Mouse (Mus musculus) regulatory T cell (primary cell): ENCODE measurements around the gene Apobec2.

ENCODE experiments used
- in situ Hi-C: fragments of 300-600 bp; cut with MboI, MseI; formaldehyde crosslinking; loops from one replicate; pipeline ENCODE4 v1.15.1; 2025; ENCODE audit warnings: high pct_unique_total_duplicates

Gene Apobec2

GRCm38 (mm10) chr17:48409380-48410298 is 23.1 kb downstream of the Apobec2 start, which contains the start of the genes Nfya and Oard1:
Gene Nfya (minus strand): TSS chr17:48409906.
Gene Oard1 (plus strand): TSS chr17:48410014.
- in situ Hi-C loops, result loop anchor here (25.0 kb wide), 1 partner anchor 1778 kb away; the partner anchor contains the start of gene Rftn1

DNA sequence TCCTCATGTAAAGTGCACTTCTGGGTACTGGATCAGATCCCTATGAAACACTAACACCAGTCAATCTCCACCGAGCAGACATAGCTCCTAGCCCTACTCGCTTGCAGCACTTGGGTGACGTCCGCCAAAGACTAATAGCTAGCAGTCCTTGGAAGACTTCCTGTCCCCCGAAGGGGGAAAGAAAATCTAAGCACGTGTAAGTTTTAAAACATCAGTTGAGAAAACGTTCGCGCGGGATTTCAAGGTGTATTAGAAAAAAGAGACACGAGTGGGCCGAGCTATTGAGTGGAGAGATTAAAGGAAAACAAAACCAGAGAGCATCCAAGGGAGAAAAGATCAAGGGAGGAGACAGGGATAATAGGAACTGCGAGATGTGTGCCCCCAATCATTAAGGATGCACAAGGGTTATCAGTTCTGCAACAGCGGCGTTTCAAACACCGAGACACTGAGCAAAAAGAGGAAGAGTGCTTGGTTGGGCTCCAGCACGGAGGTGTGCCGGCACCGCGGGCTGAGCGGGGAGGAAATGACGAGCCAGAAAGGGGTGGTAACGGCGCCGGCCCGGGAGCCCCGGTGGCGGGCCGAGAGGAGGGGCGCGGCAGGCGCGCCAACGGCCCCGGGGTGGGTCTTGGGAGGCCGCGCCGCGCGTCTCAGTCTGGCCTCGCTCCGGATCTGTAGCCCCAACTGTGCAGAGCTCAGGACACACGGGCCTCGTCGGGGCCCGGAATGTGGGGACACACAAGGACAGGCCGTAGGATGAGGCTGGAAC is 24.0 kb downstream of the Apobec2 start:
- in situ Hi-C loops, result loop anchor here (25.0 kb wide), 1 partner anchor 1779 kb away; the partner anchor contains the start of gene Rftn1

- in situ Hi-C loops, result loop anchor here (25.0 kb wide), 1 partner anchor 1779 kb away; the partner anchor contains the start of gene Rftn1
Measured at GRCm38 (mm10) chr17:48407910-48408525, 24.7 kb downstream of the Apobec2 start.

DNA sequence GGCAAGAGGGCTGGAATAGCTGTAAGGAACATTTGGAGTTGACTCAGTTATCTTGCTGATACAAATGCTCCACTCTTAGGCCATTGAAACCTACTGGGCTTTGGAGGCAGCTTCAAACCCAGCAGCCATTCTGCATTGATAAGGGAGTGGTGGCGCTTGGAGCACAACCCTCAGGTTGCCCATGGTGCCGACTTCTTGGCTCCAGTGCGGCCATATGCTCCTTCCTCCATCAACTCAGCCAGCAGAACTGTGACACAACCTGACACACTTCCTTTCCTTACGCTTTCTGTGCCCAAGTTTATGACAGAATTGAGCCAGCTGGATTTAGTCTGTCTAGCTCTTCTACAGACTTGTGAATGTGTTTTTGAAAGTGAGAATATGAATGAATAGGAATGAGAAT is 25.6 kb downstream of the Apobec2 start:
- in situ Hi-C loops, result loop anchor here (25.0 kb wide), 1 partner anchor 1780 kb away; the partner anchor contains the start of gene Rftn1

GRCm38 (mm10) chr17:48404706-48405105 is 28.0 kb downstream of the Apobec2 start:
- in situ Hi-C loops, result loop anchor here (25.0 kb wide), 1 partner anchor 1783 kb away; the partner anchor contains the start of gene Rftn1

- in situ Hi-C loops, result loop anchor here (25.0 kb wide), 1 partner anchor 1783 kb away; the partner anchor contains the start of gene Rftn1
Measured at GRCm38 (mm10) chr17:48403848-48404247, 28.9 kb downstream of the Apobec2 start.

- in situ Hi-C loops, result loop anchor here (25.0 kb wide), 1 partner anchor 1785 kb away; the partner anchor contains the start of gene Rftn1
Measured at GRCm38 (mm10) chr17:48402751-48403150, 30.0 kb downstream of the Apobec2 start.

DNA sequence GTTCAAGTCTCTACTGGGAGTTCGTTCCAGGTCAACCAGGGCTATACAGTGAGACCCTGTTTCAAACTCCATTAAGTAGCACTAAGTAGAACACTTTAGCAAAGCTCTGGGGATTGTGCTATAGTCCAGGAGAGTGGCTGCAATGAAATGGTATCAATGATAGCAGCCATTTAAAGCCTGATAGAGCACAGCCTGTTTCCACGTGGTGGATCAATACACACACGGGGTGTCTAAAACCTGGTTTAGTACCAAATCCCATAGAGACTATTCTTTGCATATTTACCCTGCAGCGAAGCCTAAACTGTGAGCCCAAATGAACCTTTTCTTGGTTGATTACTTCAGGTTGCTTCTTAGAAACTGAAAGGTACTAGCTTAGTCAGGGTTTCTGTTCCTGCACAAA is 31.0 kb downstream of the Apobec2 start:
- in situ Hi-C loops, result loop anchor here (25.0 kb wide), 1 partner anchor 1786 kb away; the partner anchor contains the start of gene Rftn1

DNA sequence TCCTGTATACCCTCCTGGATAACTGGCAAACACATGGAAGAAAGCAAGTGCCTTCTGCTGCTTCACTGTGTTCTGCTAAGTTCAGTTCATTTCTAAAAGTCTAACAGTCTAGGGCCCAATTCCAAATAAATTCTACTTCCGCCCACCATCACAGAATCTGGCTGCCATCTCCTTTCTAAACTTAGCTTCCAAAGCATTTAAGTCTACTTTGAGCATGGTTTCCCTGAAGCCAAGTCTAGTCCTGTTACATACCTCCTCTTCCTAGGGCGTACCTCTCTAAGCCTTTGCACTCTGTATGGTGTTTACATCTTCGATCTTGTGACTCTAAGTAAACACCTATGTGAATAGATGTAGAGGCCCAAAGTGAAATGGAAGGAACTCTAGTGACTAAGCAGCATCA is 40.1 kb downstream of the Apobec2 start:
- in situ Hi-C loops, result no loop called here

GRCm38 (mm10) chr17:48391446-48391845 is 41.3 kb downstream of the Apobec2 start:
- in situ Hi-C loops, result no loop called here

GRCm38 (mm10) chr17:48389442-48389841 is 43.3 kb downstream of the Apobec2 start:
- in situ Hi-C loops, result no loop called here

GRCm38 (mm10) chr17:48388666-48389065 is 44.1 kb downstream of the Apobec2 start:
- in situ Hi-C loops, result no loop called here

GRCm38 (mm10) chr17:48385786-48386461 is 46.8 kb downstream of the Apobec2 start:
- in situ Hi-C loops, result no loop called here

DNA sequence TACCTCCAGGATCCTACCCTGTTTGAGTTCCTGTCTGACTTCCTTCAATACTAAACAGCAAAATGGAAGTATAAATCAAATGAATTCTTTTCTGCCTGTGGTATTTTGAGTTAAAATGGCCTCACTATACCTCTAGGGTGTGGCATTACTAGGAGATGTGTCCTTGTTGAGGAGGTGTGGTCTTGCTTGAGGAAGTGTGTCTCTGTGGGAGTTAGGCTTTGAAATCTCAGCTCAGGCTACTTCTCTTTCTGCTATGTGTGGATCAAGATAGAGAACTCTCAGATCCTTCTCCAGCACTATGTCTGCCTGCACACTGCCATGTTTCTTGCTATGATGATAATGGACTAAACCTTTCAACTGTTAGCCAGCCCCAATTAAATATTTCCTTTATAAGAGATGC is 53.7 kb downstream of the Apobec2 start:
- in situ Hi-C loops, result no loop called here

- in situ Hi-C loops, result no loop called here
Measured at GRCm38 (mm10) chr17:48376102-48376501, 56.6 kb downstream of the Apobec2 start.

DNA sequence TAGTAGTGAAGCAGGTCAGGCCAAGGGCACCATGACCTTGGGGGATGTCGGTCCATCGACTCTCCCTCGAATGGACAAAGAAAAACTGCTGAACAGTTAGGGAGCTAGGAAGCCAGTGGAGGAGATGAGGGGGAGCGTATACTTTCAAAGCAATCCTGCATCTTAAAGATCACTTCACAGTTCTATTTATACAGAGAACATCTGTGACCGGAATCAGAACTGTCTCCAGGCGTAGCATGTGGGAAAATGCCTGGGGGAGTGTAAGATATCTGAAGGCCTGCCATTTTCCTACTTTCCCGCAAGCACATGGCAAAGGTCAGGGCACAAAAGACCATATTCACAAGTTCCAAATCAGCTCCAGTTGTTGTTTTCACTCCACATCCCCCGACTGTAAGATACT is 59.7 kb downstream of the Apobec2 start:
- in situ Hi-C loops, result no loop called here

DNA sequence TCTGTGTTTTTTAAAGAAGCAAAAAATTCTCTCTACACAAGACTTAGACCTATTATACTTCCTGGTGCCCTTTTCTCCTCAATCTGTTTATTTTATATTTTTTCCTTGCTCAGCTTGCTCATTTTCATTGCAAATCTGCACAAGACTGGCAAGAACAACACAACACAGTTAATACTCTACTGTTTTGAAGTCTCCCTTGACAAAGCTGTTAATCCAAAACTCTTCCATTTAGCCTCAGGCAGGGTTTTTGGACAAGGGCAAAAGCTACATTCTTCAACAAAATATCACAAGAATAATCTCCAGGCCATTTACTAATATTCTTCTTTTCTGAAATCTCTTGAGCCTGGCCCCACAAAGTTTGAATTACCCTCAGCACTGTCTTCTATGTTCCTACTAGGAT is 61.1 kb downstream of the Apobec2 start:
- in situ Hi-C loops, result no loop called here
